Mouse (Mus musculus) adrenal gland (tissue): ENCODE measurements around the gene Me1.

ENCODE experiments used
- intact Hi-C: fragments of 180-260 bp; cut with DNase I; formaldehyde crosslinking; loops from one replicate; pipeline ENCODE4 v1.15.1; 2025

The Me1 gene

GRCm38 (mm10) chr9:86661679-86662078, 34.1 kb downstream of the Me1 start:
- intact Hi-C loops, result no loop called here

GRCm38 (mm10) chr9:86661266-86661665, 34.5 kb downstream of the Me1 start:
- intact Hi-C loops, result no loop called here

- intact Hi-C loops, result no loop called here
Measured at GRCm38 (mm10) chr9:86660327-86660726, 35.4 kb downstream of the Me1 start.

GRCm38 (mm10) chr9:86658347-86658746, 37.4 kb downstream of the Me1 start:
- intact Hi-C loops, result no loop called here

GRCm38 (mm10) chr9:86652194-86652593, 43.6 kb downstream of the Me1 start:
- intact Hi-C loops, result no loop called here

- intact Hi-C loops, result no loop called here
Measured at GRCm38 (mm10) chr9:86651254-86651653, 44.5 kb downstream of the Me1 start.

- intact Hi-C loops, result no loop called here
Measured at GRCm38 (mm10) chr9:86650822-86651221, 44.9 kb downstream of the Me1 start.

- intact Hi-C loops, result no loop called here
Measured at GRCm38 (mm10) chr9:86647931-86648550, 47.7 kb downstream of the Me1 start.

- intact Hi-C loops, result no loop called here
Measured at GRCm38 (mm10) chr9:86646807-86647206, 48.9 kb downstream of the Me1 start.

- intact Hi-C loops, result no loop called here
Measured at GRCm38 (mm10) chr9:86643497-86643896, 52.3 kb downstream of the Me1 start.

GRCm38 (mm10) chr9:86638771-86639170, 57.0 kb downstream of the Me1 start:
- intact Hi-C loops, result no loop called here

- intact Hi-C loops, result no loop called here
Measured at GRCm38 (mm10) chr9:86631153-86631552, 64.6 kb downstream of the Me1 start.

- intact Hi-C loops, result no loop called here
Measured at GRCm38 (mm10) chr9:86630352-86630931, 65.3 kb downstream of the Me1 start.

- intact Hi-C loops, result no loop called here
Measured at GRCm38 (mm10) chr9:86629379-86629778, 66.4 kb downstream of the Me1 start.

GRCm38 (mm10) chr9:86627745-86628496, 67.8 kb downstream of the Me1 start:
- intact Hi-C loops, result no loop called here

GRCm38 (mm10) chr9:86626906-86627305, 68.8 kb downstream of the Me1 start:
- intact Hi-C loops, result no loop called here

- intact Hi-C loops, result no loop called here
Measured at GRCm38 (mm10) chr9:86624781-86625180, 71.0 kb downstream of the Me1 start.

- intact Hi-C loops, result no loop called here
Measured at GRCm38 (mm10) chr9:86624039-86624438, 71.7 kb downstream of the Me1 start.

- intact Hi-C loops, result no loop called here
Measured at GRCm38 (mm10) chr9:86622062-86622461, 73.7 kb downstream of the Me1 start.

GRCm38 (mm10) chr9:86619341-86620139, 76.2 kb downstream of the Me1 start:
- intact Hi-C loops, result no loop called here

- intact Hi-C loops, result no loop called here
Measured at GRCm38 (mm10) chr9:86617837-86618492, 77.8 kb downstream of the Me1 start.
